Mouse (Mus musculus) adrenal gland, postnatal 14 days (tissue): ENCODE data around the gene Smyd3. TPM values are rescaled to one million over a fixed set of nuclear protein-coding genes. Genes with fewer than 3 reads are reported as not detected.

Experiments used
- DNase-seq: peaks from one replicate; pipeline ENCODE4 v3.0.0; 2021; ENCODE audit warnings: mixed read lengths
- total RNA-seq: library from RNA; stranded (reverse); gene quantifications from 2 replicates; pipeline ENCODE4 v1.2.3, GENCODE M21; 2021

Smyd3 gene
- total RNA-seq, 1 experiment from 2014 or later, result 6.5 TPM

GRCm38 (mm10) chr1:179458987-179459368 is 58.9 kb downstream of the Smyd3 start:
- DNase-seq, result no peak

- no peak for DNase-seq
Observed at GRCm38 (mm10) chr1:179458236-179458986, 59.4 kb downstream of the Smyd3 start.

GRCm38 (mm10) chr1:179454600-179454999 is 63.2 kb downstream of the Smyd3 start:
- no peak for DNase-seq

GRCm38 (mm10) chr1:179451211-179451610 is 66.6 kb downstream of the Smyd3 start:
- DNase-seq, result peak; percentile 34

GRCm38 (mm10) chr1:179446845-179447212 is 71.0 kb downstream of the Smyd3 start:
- no peak for DNase-seq

- DNase-seq, result no peak
Observed at GRCm38 (mm10) chr1:179446127-179446844, 71.6 kb downstream of the Smyd3 start.

DNA sequence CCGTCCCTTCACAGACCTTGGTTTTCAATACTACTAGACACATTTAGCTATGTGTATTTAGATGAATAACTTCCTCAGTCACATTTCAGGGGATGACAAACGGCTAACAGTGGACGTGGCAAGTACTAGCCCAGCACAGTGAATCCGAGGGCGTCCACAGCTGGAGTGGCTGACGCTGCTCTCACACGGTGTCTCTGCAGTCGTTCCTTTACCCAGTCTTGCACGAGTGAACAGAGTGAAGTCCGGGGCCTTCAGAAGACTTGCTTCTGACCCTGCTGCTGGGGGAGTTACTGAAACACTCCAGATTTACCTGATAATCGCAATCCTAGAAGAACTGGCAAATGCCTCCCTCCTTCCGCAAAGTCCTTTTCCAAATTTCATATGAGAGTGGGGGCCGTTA is 74.0 kb downstream of the Smyd3 start:
- DNase-seq, result no peak

GRCm38 (mm10) chr1:179443423-179443822 is 74.4 kb downstream of the Smyd3 start:
- no peak for DNase-seq

GRCm38 (mm10) chr1:179436596-179436995 is 81.2 kb downstream of the Smyd3 start:
- no peak for DNase-seq

GRCm38 (mm10) chr1:179434443-179435260 is 83.2 kb downstream of the Smyd3 start:
- DNase-seq, result no peak

- no peak for DNase-seq
Observed at GRCm38 (mm10) chr1:179433828-179434227, 84.0 kb downstream of the Smyd3 start.

DNA sequence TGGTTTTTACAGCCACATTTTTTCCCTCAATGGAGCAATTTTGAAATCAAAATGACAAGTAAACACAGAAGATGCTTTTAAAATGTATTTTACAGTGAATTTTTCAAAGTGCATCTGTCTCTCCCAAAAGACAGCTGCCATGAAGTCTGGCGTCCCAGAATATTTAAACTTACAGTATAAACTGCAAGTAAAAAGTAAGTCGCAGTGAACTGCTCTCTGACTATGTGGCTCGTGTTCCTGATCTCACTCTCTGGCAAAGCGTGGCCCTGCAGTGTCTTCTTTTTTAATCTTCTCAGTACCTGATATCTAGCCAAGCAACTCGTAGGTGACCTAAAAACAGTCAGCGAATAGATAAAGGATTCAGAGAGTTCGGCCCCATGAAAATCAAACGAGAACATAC is 84.5 kb downstream of the Smyd3 start:
- DNase-seq, result no peak

- DNase-seq, result no peak
Observed at GRCm38 (mm10) chr1:179430077-179430476, 87.8 kb downstream of the Smyd3 start.

DNA sequence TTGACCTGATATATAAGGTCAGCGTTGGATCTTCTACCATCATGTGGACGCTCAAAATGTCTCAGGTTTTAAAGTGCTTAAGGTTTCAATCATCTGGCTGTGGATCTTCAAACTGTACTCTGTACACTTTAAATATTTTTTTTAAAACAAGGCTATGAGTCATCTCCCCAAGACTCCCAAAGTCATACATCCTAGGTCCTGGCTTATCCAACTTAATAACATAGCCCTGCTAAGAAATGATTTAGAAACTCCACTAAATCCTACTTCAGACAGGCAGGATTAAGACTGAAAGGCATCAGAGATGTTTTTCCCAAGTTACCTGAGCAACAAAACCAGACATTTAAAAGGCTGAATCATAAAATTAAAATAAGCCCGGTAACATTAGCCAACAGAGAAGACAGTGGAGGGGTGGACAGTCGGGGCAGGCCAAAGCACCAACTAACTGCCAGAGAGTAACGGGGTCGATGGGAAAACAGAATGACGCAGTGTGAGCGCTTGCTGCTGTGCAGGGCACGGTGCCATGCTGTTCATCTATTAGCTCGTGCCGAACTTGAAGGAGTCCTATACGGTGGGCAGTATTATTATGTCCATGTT is 92.9 kb downstream of the Smyd3 start:
- DNase-seq, result no peak

DNA sequence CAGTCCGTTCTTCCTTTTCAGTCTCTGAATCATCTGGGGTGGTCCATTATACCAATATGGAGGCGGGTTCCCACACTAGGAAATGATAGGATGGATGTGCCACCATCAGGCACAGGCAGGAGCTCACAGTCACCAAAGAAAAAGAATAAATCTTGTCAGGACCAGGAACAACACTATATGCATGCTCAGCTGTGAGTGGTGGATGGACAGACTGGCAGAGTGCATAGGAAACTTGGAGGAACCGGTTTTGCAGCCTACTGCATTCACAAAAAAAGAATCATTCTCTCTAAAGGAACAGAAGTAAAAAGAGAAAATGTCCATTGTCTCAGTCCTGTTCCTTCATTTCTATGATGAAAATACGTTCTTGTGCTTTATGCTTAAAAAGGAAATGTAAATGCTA is 98.8 kb downstream of the Smyd3 start:
- DNase-seq, result no peak

GRCm38 (mm10) chr1:179408086-179408485 is 109.8 kb downstream of the Smyd3 start:
- DNase-seq, result no peak

DNA sequence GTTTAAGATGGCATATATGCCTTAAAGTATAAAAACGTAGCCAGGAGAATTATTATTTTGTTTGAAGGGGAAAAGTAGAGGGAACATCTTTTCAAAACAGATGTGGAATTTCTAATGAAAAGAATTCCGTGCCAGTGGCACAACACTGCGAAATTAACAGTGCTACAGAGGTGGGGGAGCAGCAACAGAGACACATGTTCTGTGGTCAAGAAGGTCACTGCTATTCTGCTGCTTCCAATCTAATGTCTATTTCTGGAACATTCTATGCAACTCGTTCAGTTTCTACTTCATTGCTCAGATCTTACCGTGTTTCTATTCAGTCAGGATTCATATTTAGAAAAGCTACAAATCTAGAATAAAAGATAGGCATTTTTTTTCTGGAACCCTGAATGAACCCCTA is 117.0 kb downstream of the Smyd3 start:
- no peak for DNase-seq

DNA sequence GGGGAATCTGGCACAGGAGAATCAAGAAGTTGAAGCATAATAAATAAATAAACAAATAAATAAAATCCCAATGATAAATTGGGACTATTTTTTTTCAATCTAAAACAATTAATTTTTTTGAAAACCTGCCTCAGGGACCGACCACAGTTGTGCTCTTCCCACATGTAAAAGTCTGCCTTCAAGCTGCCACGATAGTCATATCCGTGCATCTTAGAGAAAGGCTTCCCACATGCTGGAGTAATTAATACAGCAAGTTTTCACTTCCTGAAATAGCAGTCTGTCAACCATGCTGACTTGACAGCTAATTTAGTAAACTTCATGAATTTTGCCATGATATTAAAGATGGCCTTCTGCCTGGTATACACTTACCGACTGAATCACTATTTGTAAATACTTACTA is 119.2 kb downstream of the Smyd3 start:
- no peak for DNase-seq

DNA sequence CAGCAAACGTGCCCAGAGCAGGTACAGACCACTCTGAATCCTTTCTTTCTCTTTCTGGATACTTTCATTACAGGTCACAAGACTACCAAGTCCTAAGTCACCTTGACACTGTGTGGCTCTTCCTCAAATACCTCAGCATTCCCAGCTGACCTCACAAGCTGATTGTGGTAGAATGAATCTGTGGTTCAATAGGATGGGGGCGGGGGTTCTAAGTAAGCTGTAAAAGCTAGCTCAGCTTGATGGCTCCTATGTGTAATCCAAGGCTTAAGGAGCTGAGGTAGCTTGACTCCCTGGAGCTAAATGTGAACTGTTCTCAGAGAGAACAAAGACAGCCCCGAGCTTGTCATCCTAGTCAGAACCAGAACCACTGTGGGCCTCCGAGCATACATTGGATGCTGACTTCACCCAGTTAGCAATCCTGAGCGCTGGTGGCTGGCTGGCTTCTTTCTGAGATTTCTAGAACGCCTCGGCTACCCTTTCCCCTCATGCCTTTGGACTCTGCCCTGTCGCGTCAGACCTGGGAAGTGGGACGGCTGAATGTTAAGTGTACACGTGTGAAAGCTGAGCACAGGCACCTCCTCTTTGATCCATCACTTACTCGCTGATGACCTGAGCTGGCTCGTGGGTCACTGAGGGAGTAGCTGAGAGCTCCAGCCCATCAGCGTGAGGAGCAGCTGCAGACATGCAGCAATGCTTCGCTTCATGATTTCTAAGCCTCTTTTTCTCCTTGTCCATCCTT is 131.4 kb downstream of the Smyd3 start:
- no peak for DNase-seq

DNA sequence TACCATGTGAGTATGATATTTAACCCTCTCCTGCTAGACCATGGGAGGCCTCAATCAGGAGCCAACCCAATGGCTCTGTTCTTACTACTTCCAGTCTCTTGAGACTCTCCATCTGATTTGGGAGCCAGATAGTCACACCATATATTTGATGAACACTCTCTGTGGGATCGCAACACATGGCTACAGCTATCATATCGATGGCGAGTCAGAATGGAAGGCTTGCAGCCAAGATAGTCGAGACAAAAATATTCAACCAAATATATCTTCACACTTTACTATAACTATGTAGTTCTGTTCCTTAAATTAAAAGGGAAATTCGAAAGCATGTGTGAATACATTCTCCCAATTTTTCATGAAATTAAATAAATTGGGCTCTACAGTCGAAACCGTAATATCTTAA is 132.2 kb downstream of the Smyd3 start:
- DNase-seq, result no peak

- DNase-seq, result no peak
Observed at GRCm38 (mm10) chr1:179384296-179384695, 133.5 kb downstream of the Smyd3 start.

- DNase-seq, result no peak
Observed at GRCm38 (mm10) chr1:179378102-179378501, 139.7 kb downstream of the Smyd3 start.
